Mouse (Mus musculus) regulatory T cell (primary cell): ENCODE results near the gene Bend4.

Source experiments
- in situ Hi-C: fragments of 300-600 bp; cut with MboI, MseI; formaldehyde crosslinking; loops from one replicate; pipeline ENCODE4 v1.15.1; 2025; ENCODE audit warnings: high pct_unique_total_duplicates

Gene Bend4

DNA sequence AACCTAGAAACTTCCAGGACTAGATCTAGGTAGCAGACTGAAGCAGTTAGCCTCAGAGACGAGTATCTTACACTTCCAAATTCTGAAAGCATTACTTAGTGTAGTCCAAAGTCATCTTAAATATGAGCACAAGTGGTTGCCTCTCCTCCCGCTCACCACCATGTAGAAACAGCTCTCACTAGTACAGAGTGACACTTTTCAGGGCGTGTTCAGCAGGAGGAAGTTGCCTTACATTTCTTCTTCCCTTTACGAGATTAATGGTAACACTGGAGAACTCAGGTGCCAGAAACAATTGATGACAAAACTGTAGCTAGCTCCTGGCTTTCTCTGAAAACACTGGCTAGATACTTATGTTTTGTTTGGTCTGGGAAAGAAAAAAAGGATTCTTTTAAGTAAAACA lies 8.7 kb downstream of the Bend4 start:
- in situ Hi-C loops, result no loop called here

DNA sequence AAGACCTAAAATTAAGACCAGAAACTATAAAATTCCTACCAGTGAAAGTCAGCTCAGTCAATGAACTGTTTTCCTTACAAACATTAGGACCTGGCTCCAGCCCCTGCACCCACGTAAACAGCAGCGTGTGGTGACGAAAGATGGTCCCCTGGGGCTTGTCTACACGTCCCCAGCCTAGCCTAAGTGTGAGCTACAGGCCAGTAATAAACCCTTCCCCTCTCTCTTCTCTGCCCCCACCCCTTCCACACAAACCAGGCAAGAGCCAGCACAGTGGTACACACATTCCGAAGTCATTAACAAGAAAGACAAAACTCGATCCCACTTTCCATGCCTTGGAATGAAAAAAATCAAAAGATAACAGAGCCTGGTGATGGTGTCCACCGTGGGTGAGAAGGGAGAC lies 16.6 kb downstream of the Bend4 start:
- in situ Hi-C loops, result loop anchor here (5.0 kb wide), 1 partner anchor 99 kb away; no protein-coding TSS in a partner anchor

DNA sequence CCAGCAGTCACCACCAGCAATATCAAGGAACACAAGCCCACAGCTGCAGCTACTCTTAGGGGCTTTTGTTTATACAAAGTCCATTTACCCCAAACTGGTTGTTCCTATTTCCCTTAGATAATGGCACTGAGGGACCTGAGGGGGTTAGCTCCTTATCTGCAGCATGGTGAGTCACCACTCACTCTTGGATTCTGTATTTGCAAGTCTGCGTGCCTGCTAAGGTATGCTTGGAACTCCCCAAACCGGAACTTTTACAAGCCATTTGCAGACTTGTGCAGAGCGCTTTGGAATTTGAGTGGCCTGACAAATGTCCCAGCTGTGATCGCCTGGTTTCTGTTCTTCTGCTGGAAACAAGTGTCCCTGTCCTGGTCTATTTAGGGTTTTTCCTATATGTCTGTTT lies 17.7 kb downstream of the Bend4 start:
- in situ Hi-C loops, result loop anchor here (5.0 kb wide), 1 partner anchor 98 kb away; no protein-coding TSS in a partner anchor

DNA sequence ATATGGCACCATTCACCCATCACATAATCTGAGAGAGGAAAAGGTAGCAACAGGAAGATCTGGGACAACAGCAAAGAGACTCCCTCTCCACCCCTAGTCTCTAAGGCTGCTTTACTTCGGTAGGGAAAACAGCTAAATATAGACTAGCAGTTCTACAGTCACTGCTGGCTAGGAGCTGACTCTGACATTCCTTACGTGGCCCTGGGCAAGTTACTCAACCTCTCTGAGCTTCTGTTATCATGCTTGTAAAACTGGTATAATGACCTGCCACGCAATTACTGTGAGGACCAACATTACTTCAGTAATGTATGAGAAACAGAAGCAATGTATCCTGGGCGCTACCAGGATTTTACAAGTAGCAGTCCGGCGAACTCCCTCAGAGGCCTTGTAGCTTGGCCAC lies 19.7 kb downstream of the Bend4 start:
- in situ Hi-C loops, result no loop called here

DNA sequence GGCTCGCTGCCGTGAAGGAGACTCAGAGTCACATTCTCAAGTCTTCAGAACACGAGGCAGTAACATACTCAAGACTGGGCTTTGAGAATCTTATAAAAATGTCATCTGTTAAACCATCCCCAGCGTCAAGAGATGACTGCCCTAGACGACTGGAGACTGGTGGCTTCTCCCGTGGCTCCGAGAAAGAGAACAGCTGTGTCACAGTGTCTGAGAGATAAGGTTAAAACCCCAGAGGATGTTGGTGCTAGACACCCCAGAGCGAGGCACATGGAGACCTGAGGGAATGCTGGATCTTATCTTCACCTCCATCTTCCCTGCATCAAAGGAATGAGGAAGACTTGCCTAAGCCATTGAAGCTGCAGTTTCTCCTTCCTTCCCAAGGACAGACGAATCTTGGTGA lies 23.2 kb downstream of the Bend4 start:
- in situ Hi-C loops, result loop anchor here (5.0 kb wide), 1 partner anchor 43 kb away; no protein-coding TSS in a partner anchor

- in situ Hi-C loops, result loop anchor here (5.0 kb wide), 1 partner anchor 42 kb away; no protein-coding TSS in a partner anchor
Observed at GRCm38 (mm10) chr5:67404380-67404779, 23.7 kb downstream of the Bend4 start.

DNA sequence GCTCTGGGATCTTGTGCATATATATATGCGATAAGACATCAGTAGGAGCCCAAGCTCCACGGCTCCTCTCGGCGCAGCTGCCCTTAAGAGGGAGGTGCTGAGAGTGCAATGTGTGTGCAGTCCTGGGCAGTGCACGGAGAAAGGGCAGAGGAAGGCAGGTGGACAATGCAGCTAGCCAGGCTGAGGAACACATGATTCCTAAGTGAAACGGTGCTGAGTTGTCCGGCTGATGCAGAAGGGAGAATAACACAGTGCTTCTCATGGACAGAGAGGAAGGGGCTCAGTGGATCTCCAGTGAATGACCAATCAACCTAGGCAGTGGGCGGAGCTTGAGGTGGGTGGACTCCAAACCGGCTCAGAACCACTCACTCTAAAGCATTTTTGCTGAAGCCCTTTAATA lies 26.5 kb downstream of the Bend4 start:
- in situ Hi-C loops, result loop anchor here (5.0 kb wide), 1 partner anchor 39 kb away; no protein-coding TSS in a partner anchor

- in situ Hi-C loops, result loop anchor here (5.0 kb wide), 1 partner anchor 39 kb away; no protein-coding TSS in a partner anchor
Observed at GRCm38 (mm10) chr5:67400608-67401480, 27.3 kb downstream of the Bend4 start.

- in situ Hi-C loops, result loop anchor here (5.0 kb wide), 1 partner anchor 38 kb away; no protein-coding TSS in a partner anchor
Observed at GRCm38 (mm10) chr5:67399876-67400607, 28.1 kb downstream of the Bend4 start.

DNA sequence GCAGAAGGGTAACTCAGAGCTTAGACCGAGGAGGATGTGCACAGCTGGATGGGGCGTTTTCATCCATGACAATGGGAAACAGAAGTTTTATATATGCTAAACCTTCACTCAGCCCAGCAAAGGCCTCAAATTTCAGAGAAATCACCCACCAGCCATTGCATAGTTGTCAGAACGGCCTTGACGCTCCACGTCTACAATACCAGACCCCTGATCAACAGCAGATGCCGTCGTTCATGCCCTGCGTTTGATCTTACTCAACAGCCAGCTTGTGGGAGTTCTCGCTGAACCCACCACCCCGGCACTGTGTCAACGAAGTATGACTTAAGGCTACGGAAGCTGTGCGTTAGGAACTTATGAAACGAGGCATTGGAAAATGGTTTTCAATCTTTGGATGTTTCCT lies 30.9 kb downstream of the Bend4 start:
- in situ Hi-C loops, result no loop called here

GRCm38 (mm10) chr5:67395211-67395851 lies 32.8 kb downstream of the Bend4 start:
- in situ Hi-C loops, result no loop called here

DNA sequence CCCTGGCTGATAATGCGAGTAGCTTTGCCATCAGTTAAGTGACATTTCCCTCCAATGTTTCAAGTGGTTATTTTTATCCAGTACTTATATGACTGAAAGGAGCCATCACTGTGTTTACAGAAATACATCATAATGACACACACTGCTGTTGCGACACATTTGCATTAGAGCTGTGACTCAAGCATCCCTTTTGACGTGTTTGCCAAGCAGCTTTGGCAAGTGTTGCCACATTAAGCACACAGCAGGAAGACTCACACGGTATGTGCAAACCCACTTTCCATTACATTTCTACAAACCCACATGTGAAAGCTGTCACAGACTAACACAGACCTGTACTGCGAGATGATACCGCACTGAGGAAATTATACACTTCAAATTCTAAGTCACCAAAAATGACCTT lies 34.2 kb downstream of the Bend4 start:
- in situ Hi-C loops, result no loop called here

- in situ Hi-C loops, result no loop called here
Observed at GRCm38 (mm10) chr5:67382556-67382955, 45.6 kb downstream of the Bend4 start.

GRCm38 (mm10) chr5:67381690-67382089 lies 46.4 kb downstream of the Bend4 start:
- in situ Hi-C loops, result no loop called here

DNA sequence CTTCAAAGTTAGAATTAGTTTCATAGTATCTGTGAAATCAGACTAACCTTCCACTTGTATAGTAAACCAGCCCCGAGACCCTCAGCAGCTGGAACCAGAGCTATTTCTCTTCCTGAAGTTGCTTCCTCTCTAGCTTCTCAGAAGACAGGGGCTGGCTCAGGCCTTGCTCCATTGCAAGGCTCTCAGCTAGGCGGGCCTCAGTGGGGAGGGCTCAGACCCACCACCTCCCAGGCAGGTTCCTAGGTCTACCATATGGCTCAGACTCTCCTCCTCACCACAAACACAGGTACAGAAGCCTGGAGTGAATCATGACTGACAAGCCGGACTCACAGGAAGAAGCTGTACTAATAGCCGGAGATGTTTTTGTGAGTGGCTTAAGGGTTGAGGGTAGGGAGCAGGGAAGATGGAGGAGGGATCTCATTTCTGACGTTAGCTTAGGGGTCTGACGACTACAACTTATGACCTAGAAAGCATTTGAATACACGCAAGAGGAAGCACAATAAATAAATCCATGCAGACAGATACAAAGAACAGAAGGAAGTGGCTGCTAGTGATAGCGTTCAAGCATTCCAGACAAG lies 51.0 kb downstream of the Bend4 start:
- in situ Hi-C loops, result no loop called here

- in situ Hi-C loops, result loop anchor here (5.0 kb wide), 1 partner anchor 39 kb away; no protein-coding TSS in a partner anchor
Observed at GRCm38 (mm10) chr5:67362931-67363330, 65.2 kb downstream of the Bend4 start.

GRCm38 (mm10) chr5:67362316-67362715 lies 65.8 kb downstream of the Bend4 start:
- in situ Hi-C loops, result loop anchor here (5.0 kb wide), 1 partner anchor 40 kb away; no protein-coding TSS in a partner anchor

DNA sequence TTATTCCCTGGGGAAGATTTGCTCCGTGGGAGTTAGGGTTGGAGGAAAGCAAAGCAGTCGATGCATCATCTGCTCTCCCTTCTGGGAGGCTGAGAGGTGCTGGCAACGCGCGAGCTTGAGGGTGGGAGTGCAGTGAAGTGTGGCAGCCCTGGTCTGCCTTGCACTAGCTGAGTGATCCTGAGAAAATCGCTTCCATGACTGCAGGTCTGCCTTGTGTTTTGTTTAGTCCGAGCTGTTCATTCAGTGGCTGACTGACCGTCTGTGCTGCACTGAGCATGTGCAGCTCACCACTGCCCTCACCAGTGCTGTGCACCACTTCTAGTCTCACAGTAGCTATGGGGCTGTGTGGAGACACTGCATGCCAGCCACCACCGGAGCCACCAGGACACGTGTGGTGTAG lies 79.2 kb downstream of the Bend4 start:
- in situ Hi-C loops, result no loop called here

DNA sequence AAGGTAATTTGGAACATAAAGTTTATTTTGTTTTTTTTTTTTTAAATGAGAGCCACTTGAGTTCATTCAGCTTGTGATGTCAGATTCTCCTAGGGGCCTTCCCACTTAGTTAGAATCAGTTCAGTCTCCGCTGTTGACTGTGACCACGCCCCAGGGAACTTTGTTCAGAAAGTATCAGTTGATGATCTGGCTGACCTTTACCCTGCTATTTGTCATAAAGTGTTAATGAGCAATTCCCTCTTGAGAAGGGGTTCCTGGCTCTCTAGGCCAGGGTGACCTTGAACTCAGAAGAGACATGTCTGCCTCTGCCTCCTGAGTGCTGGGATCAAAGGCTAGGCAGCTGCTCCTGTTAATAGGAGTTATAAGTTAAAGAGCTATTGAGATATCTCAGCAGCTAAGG lies 81.0 kb downstream of the Bend4 start:
- in situ Hi-C loops, result no loop called here
